Mouse (Mus musculus) erythroblast, adult 5-6 weeks (primary cell): Measurements from ENCODE around the gene Zmiz1. TPM values are rescaled to one million over a fixed set of nuclear protein-coding genes. Genes with fewer than 3 reads are reported as not detected.

ENCODE experiments used
- ATAC-seq: replicated peaks from 2 replicates; pipeline ENCODE4 v1.8.0; 2016; ENCODE audit warnings: moderate number of reproducible peaks, mild to moderate bottlenecking, moderate TSS enrichment, inconsistent platforms; ENCODE audit not compliant: poor library complexity, low FRiP score, severe bottlenecking
- total RNA-seq, 2 experiments: library from RNA; stranded (forward) in 1 of 2; stranded (reverse) in 1 of 2; fragments of 150-400 nt in 1 of 2; fragments of 200-764, 138-1000 nt in 1 of 2; gene quantifications; 2 replicates each; pipeline versions ENCODE4 v1.2.3 to v1.2.4; 2015 to 2017; ENCODE audit warnings: low replicate concordance in 2 of 2

Zmiz1 gene
- total RNA-seq, 2 experiments from 2014 or later, result 12.3 to 20.6 TPM

GRCm38 (mm10) chr14:25623698-25624097 lies 164.7 kb downstream of the Zmiz1 start:
- no peak for ATAC-seq

DNA sequence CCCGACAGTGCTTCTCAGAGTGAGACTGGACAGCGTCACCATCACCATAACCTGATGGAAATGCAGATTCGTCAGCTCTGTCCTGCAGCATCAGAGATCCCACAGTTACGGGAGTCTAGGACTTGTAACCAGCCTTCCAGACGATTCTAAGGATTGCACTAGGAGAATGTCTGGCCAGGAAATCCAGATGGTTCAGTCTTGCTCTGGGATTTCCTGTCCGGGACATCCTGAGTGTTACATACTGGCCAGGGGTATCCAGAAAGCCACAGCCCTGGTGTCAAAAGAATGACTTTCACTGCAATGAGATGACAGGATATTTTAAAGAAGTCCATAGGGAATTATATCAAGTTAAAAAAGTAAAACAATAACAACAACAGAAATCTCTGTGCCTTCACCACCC lies 165.7 kb downstream of the Zmiz1 start:
- no peak for ATAC-seq

DNA sequence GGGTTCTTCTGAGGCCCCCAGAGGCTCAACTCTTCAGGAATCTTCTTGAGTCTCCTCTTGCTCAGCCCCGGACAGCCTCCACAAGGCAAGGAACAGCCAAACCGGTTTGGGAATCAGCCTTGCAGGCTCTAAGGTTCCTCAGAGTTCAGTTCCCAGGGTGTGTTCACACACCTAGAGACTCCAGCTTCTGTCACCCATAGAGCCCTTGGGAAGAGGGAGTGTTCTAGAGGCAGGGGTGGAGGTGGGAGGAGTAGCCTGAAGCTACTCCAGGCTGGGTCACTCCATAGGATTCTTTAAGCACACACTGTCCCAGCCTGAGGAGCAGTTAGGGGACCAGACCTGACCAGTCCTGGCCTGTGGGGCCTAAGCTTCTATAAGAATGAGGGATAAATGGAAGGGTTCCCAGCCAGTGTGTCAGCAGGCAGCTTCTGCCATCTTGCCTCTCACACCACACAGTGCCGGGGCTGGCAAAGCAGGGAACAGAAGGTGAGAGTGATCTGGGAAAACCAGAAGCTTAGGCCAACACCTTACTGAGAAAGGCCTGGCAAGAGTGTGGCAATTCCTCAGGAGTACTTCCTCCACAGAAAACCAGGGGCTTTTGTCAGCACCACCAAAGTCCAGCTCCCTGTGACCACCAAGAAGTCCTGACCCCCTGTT lies 168.7 kb downstream of the Zmiz1 start:
- no peak for ATAC-seq

- ATAC-seq, result no peak
Observed at GRCm38 (mm10) chr14:25628448-25629099, 169.6 kb downstream of the Zmiz1 start.

DNA sequence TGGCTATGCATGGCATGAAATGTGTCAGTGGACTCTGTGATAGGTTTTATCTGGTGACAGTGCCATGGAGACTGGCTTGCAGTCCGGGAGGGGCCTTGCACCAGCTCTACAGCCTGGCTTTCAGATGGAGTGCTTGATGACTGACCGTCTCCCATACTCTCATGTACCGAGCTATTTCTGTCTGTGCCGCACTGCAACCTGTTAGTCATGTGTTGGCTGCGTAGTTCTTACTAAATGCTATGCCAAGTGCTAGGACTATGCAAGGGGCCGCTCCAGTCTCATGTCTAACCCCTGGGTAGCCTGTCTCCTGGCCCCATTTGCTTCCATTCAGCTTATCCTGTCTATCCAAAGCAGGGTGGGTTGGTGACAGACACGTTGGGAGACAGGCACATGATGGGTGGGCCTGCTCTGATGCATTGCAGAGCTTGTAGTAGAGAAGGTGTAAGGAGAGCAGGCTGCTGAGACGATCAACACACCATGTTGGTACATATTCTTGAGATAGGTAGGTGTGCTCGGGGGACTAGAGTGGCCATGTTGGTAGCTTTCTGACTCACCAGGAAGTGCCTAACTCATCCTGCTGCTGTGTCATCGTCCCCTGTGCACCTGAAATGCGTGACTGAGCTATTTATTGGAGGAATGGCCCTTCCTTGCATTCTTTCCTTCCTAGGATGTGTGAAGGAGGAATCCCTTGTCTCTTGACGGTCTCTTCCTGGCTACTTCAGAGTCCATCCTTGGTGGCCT lies 171.1 kb downstream of the Zmiz1 start:
- no peak for ATAC-seq

DNA sequence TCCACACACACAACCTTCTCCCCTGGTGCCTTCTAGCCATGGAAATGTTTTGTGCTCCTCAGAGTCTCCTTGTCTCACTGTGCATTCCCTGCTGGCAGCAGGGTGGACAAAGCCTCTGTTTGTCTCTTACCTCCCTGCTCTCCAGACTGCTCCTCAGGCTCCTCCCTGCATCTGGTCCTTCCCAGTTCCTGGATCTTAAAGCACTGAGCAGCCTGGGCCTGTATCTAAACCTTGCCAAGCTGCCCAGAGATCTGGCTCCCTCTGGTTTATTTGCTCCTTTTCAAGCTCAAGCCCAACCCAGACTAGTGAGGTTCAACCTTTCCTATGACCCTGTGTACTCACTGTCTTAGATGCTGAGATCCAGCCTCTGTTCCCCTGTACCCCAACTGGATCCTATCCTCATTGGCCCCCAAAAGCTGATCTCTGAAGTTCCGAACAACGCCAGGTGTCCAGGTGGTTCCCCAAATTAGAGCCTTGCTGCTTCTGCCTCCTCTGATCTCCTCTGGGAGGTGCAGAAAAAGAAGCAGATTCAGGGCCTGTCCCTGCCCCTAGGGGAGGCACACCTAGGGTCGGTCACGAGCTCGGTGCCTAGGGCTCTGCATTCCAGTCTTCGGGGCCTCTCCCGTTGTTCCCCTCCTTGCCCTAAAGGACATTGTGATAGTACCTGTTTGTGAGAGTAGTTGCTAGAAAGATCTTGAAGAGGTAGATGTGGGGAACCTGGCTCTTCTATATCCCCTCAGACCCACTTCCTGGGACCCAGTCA lies 171.8 kb downstream of the Zmiz1 start:
- no peak for ATAC-seq

- ATAC-seq, result no peak
Observed at GRCm38 (mm10) chr14:25631481-25631880, 172.5 kb downstream of the Zmiz1 start.

- ATAC-seq, result no peak
Observed at GRCm38 (mm10) chr14:25633539-25634300, 174.7 kb downstream of the Zmiz1 start.

DNA sequence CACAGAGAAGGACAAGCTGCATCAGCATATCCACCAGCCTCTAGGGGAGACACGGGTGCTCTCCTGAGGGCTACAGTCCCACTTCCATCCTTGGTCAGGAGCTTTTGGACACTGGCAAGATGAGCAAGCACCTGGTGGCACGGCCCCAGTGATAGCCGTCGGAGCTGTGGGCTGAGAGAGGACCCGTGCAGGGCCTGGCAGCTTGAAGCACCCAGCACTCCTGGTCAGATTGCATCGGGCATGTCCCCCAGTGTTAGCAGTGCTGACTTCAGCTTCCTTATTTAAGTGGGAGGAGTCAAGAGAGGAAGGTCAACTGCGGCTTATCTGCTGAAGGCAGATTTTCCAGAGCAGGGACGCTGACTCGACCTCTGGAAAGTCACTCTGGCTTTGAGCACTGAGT lies 175.3 kb downstream of the Zmiz1 start:
- ATAC-seq, result no peak

DNA sequence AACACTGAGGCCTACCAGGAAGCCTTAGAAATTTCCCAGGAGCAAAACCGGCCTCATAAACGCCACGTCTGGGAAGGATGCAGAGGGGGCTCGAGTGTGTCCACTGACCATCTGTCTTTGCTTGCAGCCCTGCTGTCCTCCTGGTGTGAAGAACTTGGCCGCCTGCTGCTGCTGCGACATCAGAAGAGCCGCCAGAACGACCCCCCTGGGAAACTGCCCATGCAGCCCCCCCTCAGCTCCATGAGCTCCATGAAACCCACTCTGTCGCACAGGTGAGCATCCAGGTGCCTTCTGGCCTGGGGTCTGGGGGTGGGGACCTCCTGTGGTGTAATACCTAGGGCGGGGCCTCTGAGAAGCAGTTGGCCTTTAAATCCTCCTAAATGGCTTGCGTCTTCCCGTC lies 176.8 kb downstream of the Zmiz1 start:
- no peak for ATAC-seq

DNA sequence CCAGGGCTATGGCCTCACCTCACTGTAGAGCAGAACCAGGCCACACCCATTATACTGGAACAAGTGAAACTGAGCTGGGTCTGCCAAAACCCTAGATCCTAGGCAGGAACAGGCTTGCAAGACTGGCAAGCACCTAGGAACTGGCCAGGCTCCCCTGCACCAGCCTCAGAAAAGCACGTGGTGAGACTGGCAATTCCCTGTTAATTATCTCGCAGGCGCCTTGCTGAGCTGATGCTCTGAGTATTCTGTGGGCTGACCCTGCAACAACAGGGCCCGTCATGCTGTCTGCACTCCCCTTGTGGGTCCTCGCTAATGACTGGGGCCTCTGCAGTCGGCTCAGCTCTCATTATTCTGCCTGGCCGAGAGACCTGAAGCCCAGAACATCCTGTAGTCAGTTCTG lies 177.3 kb downstream of the Zmiz1 start:
- ATAC-seq, result no peak

DNA sequence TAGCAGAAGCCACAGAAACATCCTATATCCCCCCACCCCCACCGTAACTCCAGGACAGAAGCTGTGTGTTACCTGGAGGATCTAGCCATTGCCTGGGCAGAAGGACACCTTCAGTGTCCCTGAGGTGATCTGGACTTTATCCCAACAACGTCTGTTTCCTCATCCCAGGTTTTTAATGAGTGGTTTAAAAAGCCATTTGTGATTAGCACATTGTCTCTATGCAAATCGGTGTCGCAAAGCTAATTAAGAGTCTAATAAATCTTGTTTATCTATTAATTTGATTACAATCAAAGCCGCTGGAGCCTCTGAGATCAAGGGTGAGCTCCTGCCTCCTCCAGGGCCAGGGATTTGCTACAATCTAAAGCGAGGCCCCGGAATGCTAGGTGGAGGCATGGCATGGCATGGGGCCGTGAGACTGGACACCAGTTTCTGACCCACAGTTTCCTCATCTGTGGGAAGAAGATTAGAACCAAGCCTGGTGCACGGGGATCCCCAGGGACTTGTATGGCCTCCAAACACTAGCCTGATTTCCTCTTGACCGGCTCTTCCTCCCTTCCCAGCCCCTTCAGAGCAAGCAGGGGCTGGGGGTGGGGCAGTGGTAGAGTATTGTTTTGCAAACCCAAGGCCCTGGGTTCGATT lies 180.3 kb downstream of the Zmiz1 start:
- ATAC-seq, result no peak

DNA sequence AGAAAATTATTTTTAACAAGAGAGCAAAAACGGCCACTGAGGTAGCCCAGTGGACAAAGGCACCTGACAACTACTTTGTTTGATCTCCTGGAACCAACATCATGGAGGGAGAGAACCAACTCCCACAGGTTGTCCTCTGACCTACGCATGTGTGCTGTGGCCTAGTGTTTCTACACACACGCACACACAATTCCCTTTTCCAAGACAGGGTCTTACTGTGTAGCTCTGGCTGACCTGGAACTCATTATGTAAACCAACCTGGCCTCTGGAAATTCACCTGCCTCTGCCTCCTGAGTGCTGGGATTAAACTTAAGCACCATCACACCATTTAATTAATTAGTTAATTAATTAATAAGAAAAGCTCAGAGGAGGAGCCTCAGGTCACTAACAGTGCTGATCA lies 181.0 kb downstream of the Zmiz1 start:
- no peak for ATAC-seq

GRCm38 (mm10) chr14:25640421-25641056 lies 181.6 kb downstream of the Zmiz1 start:
- ATAC-seq, result no peak

DNA sequence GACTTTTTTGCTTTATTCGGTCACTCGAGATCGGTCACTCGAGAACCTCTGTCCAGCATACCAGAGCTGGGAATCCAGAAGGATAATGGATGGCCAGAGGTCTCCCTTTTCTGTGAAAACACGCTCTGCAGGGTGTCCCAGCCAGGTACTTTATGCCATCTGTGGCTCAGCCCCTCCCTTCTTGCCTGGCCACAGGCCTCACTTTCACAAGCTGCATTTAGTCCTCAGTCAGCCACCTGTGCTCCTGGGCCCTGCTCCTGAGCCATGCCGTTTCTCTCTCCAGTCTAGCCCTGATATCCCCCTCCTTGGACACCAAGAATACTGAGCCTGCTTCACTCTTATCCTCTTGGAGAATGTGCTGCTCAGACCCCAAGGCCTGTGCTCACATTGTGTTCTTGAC lies 182.1 kb downstream of the Zmiz1 start:
- no peak for ATAC-seq

- ATAC-seq, result no peak
Observed at GRCm38 (mm10) chr14:25645717-25646116, 186.7 kb downstream of the Zmiz1 start.

GRCm38 (mm10) chr14:25646161-25646621 lies 187.2 kb downstream of the Zmiz1 start:
- ATAC-seq, result no peak

GRCm38 (mm10) chr14:25651131-25651530 lies 192.1 kb downstream of the Zmiz1 start:
- ATAC-seq, result no peak

GRCm38 (mm10) chr14:25651905-25652304 lies 192.9 kb downstream of the Zmiz1 start:
- no peak for ATAC-seq
